Mouse (Mus musculus) heart, postnatal 4 days (tissue): ENCODE data around the gene Gprasp1. TPM values are rescaled to one million over a fixed set of nuclear protein-coding genes. Genes with fewer than 3 reads are reported as not detected.
"Not testable (repeated sequence)": the region's sequence is repeated elsewhere in the genome, so short reads cannot be mapped to it uniquely, and the experiment has no call there.

Experiments
- DNase-seq: peaks from one replicate; pipeline ENCODE4 v3.0.0; 2021
- total RNA-seq, 2 experiments: library from RNA; stranded (reverse); gene quantifications; 2 replicates each; pipeline ENCODE4 v1.2.3; 2021

The Gprasp1 gene
- total RNA-seq, result 10 to 100 TPM; 30.3 to 34.1 TPM

GRCm38 (mm10) chrX:135742304-135743055 lies at the start of gene Gprasp1, which contains the start of gene Armcx5:
TSS of gene Gprasp1 (plus strand) at chrX:135742733.
TSS of gene Armcx5 (plus strand) at chrX:135742733.
- DNase-seq, result peak; percentile 84

- no peak for DNase-seq
Observed at GRCm38 (mm10) chrX:135693633-135694032, 48.9 kb upstream of the Gprasp1 start, which contains the start of gene Tcp11x2. TSS of gene Tcp11x2 (minus strand) at chrX:135693790.

- DNase-seq, result no peak
Observed at GRCm38 (mm10) chrX:135703111-135703510, 39.4 kb upstream of the Gprasp1 start.

- DNase-seq, result no peak
Observed at GRCm38 (mm10) chrX:135704349-135704748, 38.2 kb upstream of the Gprasp1 start.

GRCm38 (mm10) chrX:135712845-135713244 lies 29.7 kb upstream of the Gprasp1 start:
- no peak for DNase-seq

- no peak for DNase-seq
Observed at GRCm38 (mm10) chrX:135725161-135725560, 17.4 kb upstream of the Gprasp1 start, which contains the start of gene Tmsb15a. TSS of gene Tmsb15a (minus strand) at chrX:135725261.

GRCm38 (mm10) chrX:135738730-135739520 lies 3.6 kb upstream of the Gprasp1 start:
- DNase-seq, result no peak

- DNase-seq, result no peak
Observed at GRCm38 (mm10) chrX:135743056-135743355, 473 bp downstream of the Gprasp1 start.

- DNase-seq, result not testable (repeated sequence)
Observed at GRCm38 (mm10) chrX:135745376-135745775, 2.8 kb downstream of the Gprasp1 start.

- peak; percentile 81 for DNase-seq
Observed at GRCm38 (mm10) chrX:135752832-135753231, 10.3 kb downstream of the Gprasp1 start.

- peak; percentile 40 for DNase-seq
Observed at GRCm38 (mm10) chrX:135761707-135762106, 19.2 kb downstream of the Gprasp1 start.

- DNase-seq, result no peak
Observed at GRCm38 (mm10) chrX:135768043-135768548, 25.6 kb downstream of the Gprasp1 start.

- no peak for DNase-seq
Observed at GRCm38 (mm10) chrX:135768565-135768964, 26.0 kb downstream of the Gprasp1 start.

GRCm38 (mm10) chrX:135791536-135791935 lies 49.0 kb downstream of the Gprasp1 start:
- DNase-seq, result no peak

- no peak for DNase-seq
Observed at GRCm38 (mm10) chrX:135792326-135792725, 49.8 kb downstream of the Gprasp1 start.

GRCm38 (mm10) chrX:135795591-135796304 lies 53.2 kb downstream of the Gprasp1 start:
- DNase-seq, result peak; percentile 62

GRCm38 (mm10) chrX:135796305-135797211 lies 54.0 kb downstream of the Gprasp1 start:
- not testable (repeated sequence) for DNase-seq

- peak; percentile 68 for DNase-seq
Observed at GRCm38 (mm10) chrX:135797212-135797644, 54.7 kb downstream of the Gprasp1 start, which contains the start of gene Bhlhb9. TSS of gene Bhlhb9 (plus strand) at chrX:135797594.

- DNase-seq, result no peak
Observed at GRCm38 (mm10) chrX:135804149-135804548, 61.6 kb downstream of the Gprasp1 start.

- peak; percentile 50 for DNase-seq
Observed at GRCm38 (mm10) chrX:135805780-135806179, 63.2 kb downstream of the Gprasp1 start.

GRCm38 (mm10) chrX:135835896-135836295 lies 93.4 kb downstream of the Gprasp1 start:
- DNase-seq, result not testable (repeated sequence)
